21 mouse cellular contexts compared by ENCODE assay signal in genomic region chr3:141711601-141712000, GRCm38 (mm10).
"Had no signal": no experiment of that assay in that cellular context is flagged by ENCODE, and none has a peak within 500 bp of the region (broad histone marks: within the 10 kb centered on the region; RNA-seq: fewer than 3 reads in every experiment).

No protein-coding gene starts in this region.

- H3K9ac ChIP-seq: liver, embryonic 14.5 days; liver, postnatal 0 days; lung, embryonic 14.5 days; midbrain, embryonic 13.5 days; stomach, embryonic 15.5 days had no signal

- H3K4me3 ChIP-seq: megakaryocyte, embryonic 14.5 days; midbrain, embryonic 10.5 days; midbrain, embryonic 13.5 days; myocyte; stomach, embryonic 15.5 days had no signal

- H3K4me2 ChIP-seq: liver, embryonic 11.5 days; lung, embryonic 14.5 days; midbrain, embryonic 13.5 days; stomach, embryonic 15.5 days had no signal

- ATAC-seq: liver, postnatal 0 days; lung, postnatal 0 days; midbrain, embryonic 13.5 days; midbrain, embryonic 16.5 days had no signal

- H3K9me3 ChIP-seq: megakaryocyte, embryonic 14.5 days; midbrain, embryonic 10.5 days; midbrain, embryonic 13.5 days; stomach, embryonic 15.5 days had no signal

- H3K27me3 ChIP-seq: megakaryocyte, embryonic 14.5 days; midbrain, embryonic 13.5 days; stomach, embryonic 15.5 days had no signal

- DNase-seq: kidney, adult 18-20 months; kidney, adult 9 months; kidney, postnatal 14 days; kidney, postnatal 4 days; left cerebral cortex, postnatal 4 days; liver, postnatal 0 days; lung, embryonic 14.5 days; lung, postnatal 36 days; right cerebral cortex, adult 18-20 months; right cerebral cortex, postnatal 25 days; spleen, adult 18-20 months; thymus, postnatal 36 days had no signal

- H3K27ac ChIP-seq: liver, embryonic 14.5 days; midbrain, embryonic 10.5 days; midbrain, embryonic 13.5 days; stomach, embryonic 15.5 days had no signal

- H3K36me3 ChIP-seq: midbrain, embryonic 10.5 days; midbrain, embryonic 13.5 days; stomach, embryonic 15.5 days had no signal

- H3K4me1 ChIP-seq: megakaryocyte, embryonic 14.5 days; midbrain, embryonic 13.5 days; stomach, embryonic 15.5 days had no signal
